In the genomic region with DNA sequence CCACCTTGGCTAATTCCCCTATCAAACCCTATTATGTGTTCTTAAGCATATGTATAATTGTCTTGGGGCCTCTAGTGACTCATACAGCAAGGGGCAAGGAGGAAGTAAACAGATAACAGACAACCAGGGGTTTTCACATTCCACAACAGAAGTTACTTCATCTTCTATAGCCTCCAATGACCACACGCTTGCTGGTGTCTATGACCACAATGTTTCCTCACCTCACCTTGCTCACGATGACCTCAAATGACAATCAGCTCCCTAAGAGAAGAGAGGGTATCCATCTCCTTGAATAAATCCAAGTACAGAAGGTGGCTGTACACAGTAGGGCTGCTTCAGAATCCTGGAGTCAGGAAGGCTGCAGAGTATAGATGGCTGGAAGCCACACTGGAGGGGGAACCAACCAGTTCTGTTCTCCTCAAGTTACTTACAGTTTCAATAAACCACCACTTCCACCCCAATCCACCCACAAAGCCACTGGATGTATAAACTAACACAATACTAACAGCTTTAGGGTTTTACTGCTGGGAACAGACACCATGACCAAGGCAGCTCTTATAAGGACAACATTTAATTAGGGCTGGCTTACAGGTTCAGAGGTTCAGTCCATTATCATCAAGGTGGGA, we compare ENCODE assay signal across 15 mouse cellular contexts.
A peak's percentile ranks its signal among the peaks of the same experiment; 100 is the strongest.
DNase-seq lines count a peak whose midpoint lies in the region; ATAC-seq lines count a peak whose summit lies in the region.
"Had no signal": no experiment of that assay in that cellular context is flagged by ENCODE, and none has a peak within 500 bp of the region (broad histone marks: within the 10 kb centered on the region; RNA-seq: fewer than 3 reads in every experiment).

No protein-coding gene starts in this region.

- peak; percentile 91 for ATAC-seq in common myeloid progenitor, adult 5-6 weeks (replicated peaks; ENCODE audit: low read depth, poor library complexity, severe bottlenecking)
- peak; percentile 79 for ATAC-seq in monocyte, adult 5-6 weeks (replicated peaks; ENCODE audit: insufficient number of reproducible peaks, low FRiP score, low TSS enrichment, poor library complexity, severe bottlenecking)

- DNase-seq in 416B (ENCODE audit: low read depth) (peak; percentile 5), A20 (ENCODE audit: low read depth, low spot score) (peak; percentile 85)
- no peak for DNase-seq in right cerebral cortex, postnatal 36 days (ENCODE audit: low spot score in 2 of 2)
- no peak for DNase-seq in kidney, adult 8-10 months
- DNase-seq in left cerebral cortex, adult 9 months (ENCODE audit: low spot score in 2 of 2) = no peak
- DNase-seq: cerebellum, adult 11 months; cerebellum, postnatal 25 days; gastrocnemius, adult 2 months; heart, adult 11 months; lung, adult 2 months; lung, postnatal 4 days; right cerebral cortex, postnatal 14 days; thymus, postnatal 25 days had no signal

Comparison
In these comparisons a context has a peak if more than half of its experiments do, and no peak if none do; other contexts are left out.
1. DNase-seq: peak in 416B (single experiment) and A20 (single experiment); none in right cerebral cortex, postnatal 36 days (0 of 2), kidney, adult 8-10 months (0 of 2) and left cerebral cortex, adult 9 months (0 of 2).